Mouse (Mus musculus) G1E (cell line): ENCODE measurements around the gene Cadm1.

Experiments
- CTCF ChIP-seq: IDR thresholded peaks from 2 replicates; pipeline ENCODE4 v1.5.1; 2012; ENCODE audit warnings: low read depth, low read length, inconsistent platforms, mixed read lengths
- GATA1 ChIP-seq: IDR thresholded peaks from 2 replicates; pipeline ENCODE4 v1.6.1; 2012; ENCODE audit warnings: borderline replicate concordance, low read length, inconsistent platforms, mixed read lengths
- GATA2 ChIP-seq: IDR thresholded peaks from 2 replicates; pipeline ENCODE4 v1.6.1; 2012; ENCODE audit warnings: low read depth, low read length, inconsistent platforms, borderline replicate concordance
- TAL1 ChIP-seq: conservative IDR thresholded peaks from 2 replicates; pipeline ENCODE4 v1.6.1; 2012; ENCODE audit warnings: low read depth, low read length, inconsistent platforms, mixed read lengths

DNA sequence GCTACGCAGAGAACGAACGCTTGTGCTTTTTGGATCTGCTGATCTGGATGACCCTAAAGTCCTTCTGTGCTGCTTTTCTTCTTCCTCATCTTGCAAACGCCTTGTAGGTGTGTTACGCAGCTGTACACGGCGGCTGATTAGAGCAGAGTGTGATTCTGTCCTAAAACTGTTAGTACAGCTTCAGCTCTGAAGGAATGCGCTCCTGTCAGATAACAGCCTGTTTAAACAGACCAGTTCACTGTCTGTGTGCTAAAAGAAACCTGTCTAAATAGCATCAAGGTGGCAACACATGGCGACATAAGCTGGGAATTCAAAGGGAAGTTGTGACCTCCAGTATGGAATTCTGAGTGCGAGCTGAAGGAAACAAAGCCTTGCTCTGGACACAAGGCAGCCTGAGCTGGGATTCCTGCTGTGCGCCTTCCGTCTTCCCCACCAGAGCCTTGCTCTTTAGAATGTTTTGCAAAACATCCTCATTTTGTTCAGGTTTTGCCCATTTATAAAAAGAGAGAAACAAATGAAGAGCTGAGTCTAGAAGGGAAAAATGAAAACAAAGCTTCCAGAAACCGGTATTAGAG is 273.6 kb downstream of the Cadm1 start:
- TF ChIP-seq TAL1 (no peak), CTCF (no peak), GATA1 (no peak), GATA2 (no peak)
